Mouse (Mus musculus) kidney, postnatal 4 days (tissue): Measurements from ENCODE around the gene Clec18a.
"Not testable (repeated sequence)": the region's sequence is repeated elsewhere in the genome, so short reads cannot be mapped to it uniquely, and the experiment has no call there.

Source experiments
- DNase-seq, 2 experiments: peaks; one replicate each; pipeline ENCODE4 v3.0.0; 2021; ENCODE audit warnings: mixed read lengths in 2 of 2

Clec18a gene

GRCm38 (mm10) chr8:111056158-111056663 is 36.0 kb downstream of the Clec18a start, which contains the start of gene Exosc6:
Gene Exosc6 (plus strand): TSS chr8:111056339.
- peak; percentile 92 to 96 for DNase-seq

DNA sequence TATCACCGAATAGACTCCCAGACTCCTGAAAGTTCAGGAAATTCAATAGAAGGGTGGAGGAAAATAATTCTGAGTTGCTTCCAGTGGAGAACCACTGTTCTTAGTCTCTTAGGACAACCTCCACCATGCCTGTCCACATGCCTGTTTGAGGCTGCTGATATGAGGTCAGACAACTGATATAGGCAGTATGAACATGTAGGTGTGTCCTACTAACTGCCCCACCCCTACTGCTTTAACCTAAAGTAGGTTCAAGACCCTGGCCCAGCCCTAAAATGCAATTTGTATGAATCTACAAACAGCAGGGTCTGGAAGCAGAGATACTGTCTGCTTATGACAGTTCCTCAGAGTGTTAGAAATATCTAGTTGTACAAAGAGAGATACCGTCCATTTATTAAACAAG is 36.6 kb downstream of the Clec18a start:
- DNase-seq, result no peak

DNA sequence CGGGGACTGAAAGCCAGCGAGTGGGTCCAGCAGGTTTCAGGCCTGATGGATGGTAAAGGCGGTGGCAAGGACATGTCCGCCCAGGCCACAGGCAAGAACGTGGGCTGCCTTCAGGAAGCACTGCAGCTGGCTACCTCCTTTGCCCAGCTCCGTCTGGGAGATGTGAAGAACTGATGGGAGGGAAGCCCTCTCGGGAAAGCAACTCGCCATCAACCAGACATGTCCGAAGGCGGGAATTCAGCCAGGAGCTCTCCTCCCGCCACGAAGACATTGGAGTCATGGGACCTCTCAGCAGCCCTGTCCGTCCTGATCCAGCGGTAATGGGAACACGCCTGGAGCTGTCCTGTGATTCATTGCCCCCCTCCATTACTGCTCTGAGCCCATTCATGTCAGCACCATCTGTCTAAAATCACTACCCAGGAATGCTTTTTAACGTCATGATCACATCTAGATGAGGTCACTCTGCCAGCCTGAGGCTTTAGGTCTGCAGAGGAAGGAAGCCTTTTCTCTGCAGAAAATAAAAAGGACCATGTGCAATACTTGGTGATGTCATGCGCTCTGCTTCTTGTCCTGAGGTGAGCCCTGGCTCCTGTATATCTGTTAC is 37.1 kb downstream of the Clec18a start:
- no peak for DNase-seq

DNA sequence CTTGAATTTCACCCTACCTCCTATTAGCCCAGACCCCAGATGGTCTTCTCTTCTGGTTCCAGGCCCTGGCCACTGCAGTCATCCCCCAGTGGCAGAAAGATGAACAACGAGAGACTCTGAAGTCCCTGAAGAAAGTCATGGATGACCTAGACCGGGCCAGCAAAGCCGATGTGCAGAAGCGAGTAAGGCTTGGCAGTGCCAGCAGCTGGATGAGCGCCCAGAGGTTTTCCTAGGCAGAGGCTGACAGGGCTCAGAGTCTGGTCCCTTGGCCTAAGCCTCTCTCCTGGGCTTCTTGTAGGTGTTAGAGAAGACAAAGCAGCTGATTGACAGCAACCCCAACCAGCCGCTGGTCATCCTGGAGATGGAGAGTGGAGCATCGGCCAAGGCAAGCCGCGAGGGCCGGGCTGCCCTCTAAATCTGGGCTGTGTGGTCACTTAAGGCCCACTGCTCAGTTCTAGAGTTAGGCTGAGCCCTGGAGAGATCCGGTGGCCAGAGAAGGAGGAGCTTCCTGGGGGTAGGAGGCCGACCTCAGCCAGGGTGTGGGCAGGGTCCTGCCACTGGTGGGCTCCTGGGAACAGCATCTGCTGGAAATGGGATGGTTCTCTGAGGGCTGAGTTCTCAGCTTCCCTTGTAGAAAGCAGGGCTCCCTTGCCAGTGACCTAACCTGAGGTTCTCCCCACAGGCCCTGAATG is 38.3 kb downstream of the Clec18a start:
- no peak for DNase-seq

DNA sequence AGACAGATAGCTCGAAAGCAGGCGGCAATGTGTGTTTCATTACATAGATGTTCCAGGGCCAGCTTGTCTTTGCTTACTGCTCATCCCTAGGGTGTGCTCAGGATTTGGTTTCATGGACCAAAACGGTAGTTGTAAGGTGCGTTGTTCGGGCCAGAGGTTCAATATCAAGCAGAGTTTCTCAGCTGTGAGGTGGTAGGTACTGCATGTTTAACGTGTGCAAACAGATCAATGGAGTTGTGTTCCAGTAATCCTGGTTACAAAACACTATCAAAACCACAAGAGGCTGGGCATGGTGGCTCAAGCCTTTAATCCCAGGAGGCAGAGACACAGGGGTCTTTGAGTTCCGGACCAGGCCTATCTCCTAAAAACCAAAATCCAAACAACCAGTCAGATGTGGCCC is 43.1 kb downstream of the Clec18a start:
- no peak for DNase-seq

DNA sequence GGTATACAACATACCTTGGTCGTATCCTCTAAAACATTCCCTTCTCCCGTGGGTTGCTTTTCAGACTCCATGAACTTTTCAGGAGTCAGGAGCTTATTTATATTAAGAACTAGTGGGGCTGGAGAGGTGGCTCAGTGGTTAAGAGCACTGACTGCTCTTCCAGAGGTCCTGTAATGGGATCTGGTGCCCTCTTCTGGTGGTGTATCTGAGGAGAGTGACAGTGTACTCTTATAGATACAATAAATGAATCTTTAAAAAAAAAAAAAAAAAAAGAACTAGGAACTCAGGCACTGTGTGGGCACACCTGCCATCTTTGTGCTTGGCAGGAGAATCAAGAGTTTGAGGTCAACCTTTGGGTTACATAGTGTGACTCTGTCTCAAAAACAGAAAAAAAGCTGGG is 43.5 kb downstream of the Clec18a start:
- no peak for DNase-seq

- peak; percentile 25 to 40 for DNase-seq
Measured at GRCm38 (mm10) chr8:111044003-111044734, 48.1 kb downstream of the Clec18a start.

DNA sequence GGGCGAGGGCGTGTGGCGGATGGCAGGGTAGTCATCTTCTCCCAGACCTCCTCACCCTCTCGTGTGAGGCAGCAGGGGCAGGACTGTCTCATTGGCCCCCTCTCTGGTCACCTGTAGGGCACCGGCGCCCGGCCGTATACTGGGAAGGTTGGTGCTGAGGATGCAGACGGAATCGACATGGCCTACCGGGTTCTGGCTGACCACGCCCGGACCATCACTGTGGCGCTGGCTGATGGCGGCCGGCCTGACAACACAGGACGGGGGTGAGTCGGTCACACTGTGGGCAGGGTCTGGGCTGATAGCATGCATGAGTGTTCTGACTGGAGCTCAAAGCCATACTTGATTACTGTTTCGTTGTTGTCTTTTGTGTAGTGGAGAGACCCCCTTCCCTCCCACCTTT is 49.7 kb downstream of the Clec18a start:
- no peak for DNase-seq

DNA sequence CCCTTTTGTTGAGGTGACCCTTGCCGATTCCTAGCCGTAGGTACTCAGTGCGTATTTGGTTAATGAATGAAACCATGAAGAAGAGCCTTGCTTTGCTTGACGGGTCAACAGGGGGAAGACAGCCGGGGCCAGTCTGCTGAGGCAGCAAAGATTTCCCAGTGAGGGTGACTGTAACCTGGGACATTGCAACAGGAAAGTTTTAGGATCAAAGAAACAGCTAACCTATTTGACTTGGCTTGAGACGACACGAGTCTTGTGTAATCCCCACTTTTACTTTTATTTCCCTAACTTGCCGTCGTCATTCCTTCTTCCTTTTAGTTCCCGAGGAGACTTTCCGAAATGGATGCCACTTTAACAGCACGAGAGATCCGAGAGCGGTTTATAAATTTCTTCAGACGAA is 55.6 kb downstream of the Clec18a start:
- no peak for DNase-seq

DNA sequence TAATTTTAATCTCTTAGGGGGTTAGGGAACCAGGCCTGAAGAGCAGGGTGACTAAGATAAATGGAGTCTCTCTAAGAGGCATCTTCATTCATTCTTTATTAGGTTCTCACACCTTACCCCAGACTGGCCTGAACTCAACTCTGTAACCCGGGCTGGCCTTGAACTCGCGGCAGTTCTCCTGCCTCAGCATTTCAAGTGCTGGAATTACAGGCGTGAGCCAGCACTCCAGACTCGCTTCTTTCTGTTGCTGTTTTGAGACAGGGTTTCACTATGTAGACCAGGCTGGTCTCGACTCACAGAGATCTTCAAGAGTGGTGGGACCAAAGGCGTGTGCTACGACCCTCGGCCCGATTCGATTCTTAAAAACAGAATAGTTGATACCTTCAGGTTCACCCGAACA is 58.0 kb downstream of the Clec18a start:
- DNase-seq, result peak; percentile 41 to 57

DNA sequence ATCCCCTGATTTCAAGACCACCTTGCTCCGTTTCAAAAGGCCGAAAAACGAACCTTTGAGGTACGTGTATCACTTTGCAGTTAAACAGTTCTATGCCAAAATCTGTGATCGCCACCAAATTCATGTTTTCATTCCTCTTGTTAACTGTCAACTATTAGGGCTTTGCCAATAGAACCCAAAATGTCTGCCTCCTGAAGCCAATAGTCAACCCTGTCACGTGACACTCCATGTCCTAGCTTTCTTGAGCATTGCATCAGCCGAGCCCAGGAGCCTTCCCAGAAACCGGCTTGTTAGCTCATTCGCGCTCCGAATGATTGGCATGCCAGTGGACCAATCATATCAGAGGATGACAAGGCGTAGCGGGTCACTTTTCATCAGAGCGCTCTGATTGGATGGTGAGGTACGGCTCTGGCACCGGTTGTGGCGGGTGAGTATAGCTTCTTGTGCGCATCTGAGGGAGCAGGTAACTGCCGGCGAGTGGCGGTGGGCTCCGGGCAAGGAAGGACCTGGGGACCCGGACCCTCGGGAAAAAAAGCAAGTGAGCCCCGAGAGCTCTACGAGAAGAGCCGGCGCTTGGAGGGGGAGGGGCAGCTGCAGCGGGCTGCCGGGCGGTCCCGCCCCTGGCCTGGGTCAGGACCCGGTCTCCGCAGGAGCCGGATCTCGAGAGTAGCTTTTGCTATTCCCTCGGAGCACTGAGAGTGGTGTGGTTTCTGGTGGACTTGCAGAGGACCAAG is 58.6 kb downstream of the Clec18a start:
- peak; percentile 93 to 97 for DNase-seq

DNA sequence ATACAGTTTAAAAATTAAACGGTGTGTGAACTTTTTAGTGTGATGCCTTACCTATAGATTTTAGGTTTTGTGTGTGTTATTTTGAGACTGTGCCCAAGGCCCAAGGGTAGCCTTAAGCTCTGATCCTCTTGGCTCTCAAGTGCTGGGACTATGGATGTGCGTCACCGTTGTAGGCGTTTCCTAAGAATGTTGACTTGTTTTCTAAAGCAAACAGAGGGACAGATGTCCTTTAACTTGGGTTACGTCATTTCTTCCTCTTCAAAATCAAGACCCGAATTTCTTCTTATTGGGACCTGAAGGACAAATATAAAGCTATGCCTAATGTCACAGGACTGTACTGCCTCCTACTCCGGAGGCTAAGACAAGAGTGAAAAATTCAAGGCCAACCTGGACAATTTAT is 59.3 kb downstream of the Clec18a start, which contains the start of gene Aars:
Gene Aars (plus strand): TSS at position 229 of the 400 bp plus-strand sequence.
- DNase-seq, result no peak

DNA sequence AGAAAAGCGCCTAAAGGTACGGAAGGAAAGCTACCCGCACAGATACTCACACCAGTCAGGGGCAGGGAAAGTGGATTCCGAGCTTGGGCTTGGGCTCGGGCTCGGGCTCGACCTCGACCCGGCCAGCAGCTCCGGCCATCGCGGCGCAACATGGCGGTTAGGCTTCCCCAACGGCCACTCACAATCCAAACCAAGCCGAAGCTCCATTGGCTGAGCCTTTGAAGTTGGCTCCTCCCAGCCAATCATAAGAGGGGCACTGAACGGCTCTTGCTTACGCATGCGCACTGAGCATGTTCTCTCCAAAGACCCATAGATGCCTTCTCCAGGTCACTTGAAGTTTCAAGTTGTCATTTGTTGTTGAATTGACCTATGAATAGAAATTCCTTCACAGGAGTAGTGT is 60.7 kb downstream of the Clec18a start, which contains the start of gene Ddx19b:
Gene Ddx19b (minus strand): TSS at position 180 of the 400 bp plus-strand sequence.
- no peak for DNase-seq

GRCm38 (mm10) chr8:111030045-111030444 is 62.2 kb downstream of the Clec18a start:
- DNase-seq, result no peak

DNA sequence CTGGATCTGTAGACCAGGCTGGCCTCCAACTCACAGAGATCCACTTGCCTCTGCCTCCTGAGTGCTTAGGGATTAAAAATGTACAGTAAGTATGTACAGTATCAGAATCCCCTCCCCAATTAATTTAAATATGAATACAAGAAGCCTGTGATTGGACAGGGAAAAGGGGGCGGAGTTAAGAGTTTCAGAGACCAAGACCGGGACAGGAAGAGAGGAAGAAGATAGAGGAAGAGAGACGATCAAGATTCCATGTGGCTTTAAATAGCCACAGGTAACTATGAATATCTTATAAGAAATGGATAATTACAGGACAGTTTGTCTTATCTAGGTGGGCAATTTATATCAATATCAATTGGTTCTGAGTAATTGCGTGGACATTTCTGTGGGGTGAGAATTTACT is 62.6 kb downstream of the Clec18a start:
- no peak for DNase-seq

GRCm38 (mm10) chr8:111027391-111027937 is 64.8 kb downstream of the Clec18a start:
- peak; percentile 91 to 94 for DNase-seq

DNA sequence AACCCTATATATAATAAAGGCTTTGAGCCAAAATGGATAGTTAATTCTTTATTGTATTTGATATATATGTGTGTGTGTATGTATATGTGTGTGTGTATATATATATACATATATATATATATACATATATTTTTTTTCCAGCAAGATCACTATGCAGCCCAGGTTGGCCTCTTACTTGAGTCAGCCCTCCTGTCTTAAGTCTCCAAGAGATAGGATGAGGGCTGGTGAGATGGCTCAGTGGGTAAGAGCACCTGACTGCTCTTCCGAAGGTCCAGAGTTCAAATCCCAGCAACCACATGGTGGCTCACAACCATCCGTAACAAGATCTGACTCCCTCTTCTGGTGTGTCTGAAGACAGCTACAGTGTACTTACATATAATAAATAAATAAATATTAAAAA is 65.6 kb downstream of the Clec18a start:
- DNase-seq, result not testable (repeated sequence)

DNA sequence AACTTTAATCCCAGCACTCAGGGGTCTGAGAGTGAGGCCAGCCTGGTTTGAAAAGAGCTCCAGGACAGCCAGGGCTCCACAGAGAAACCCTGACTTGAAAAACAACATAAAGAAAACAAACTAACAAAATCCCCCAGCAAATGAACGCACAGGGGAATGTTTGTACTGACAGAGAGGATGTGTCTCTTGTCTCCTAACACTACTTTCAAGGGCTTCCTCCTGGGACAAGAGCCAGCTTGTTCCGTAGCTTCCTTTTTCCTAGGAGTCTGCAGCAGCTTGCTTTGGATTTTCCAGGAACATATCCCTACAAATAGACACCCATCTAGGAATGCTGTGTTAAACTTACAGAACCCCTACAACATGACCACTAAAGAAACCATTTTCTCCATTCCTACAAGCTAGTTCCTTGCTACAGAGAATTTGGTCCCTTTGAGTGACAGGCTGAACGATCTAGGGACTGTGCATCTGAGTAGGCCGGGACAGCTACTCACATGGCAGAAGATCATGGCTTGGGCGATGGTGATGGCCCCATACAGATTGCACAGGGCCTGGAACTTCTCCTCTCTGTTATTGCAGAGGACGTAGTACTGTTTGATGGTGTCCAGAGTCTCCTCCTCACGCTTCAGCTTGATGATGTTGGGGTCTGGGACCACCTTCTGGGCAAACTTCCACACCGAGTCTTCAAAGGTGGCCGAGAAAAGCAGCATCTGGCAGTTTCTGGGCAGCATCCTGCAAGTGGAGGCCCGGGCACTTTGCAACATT is 81.8 kb downstream of the Clec18a start:
- DNase-seq, result not testable (repeated sequence)
